Mouse (Mus musculus): Measurements from ENCODE around the gene Rgcc. TPM values are rescaled to one million over a fixed set of nuclear protein-coding genes. Genes with fewer than 3 reads are reported as not detected.

Gene Rgcc
- polyA plus RNA-seq, 1 experiment from 2014 or later = 75.8 TPM

DNA sequence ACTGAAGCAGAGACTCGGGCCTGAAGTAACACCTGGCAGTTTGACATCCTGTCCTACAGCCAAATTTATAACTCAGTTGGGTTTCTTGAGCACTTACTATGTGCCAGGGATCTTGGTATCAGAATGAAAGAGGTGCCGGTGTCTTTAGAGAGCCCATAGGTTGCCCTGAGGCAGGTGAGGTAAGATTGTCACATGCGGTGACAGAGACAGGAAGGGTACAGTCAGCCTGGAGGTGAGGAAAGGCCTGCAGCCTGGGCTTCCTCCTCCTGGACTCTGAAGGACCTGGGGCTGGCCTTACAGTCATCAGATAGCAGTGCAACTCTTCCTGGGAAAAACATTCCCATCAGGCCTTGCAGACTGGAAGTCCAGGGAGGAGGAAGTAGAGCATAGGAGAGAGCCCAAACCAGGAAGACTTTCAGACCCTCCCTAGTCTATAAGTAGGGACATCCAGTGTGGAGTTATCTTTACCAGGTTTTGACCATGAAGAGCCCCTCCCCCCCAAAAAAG lies 29.2 kb downstream of the Rgcc start:
- ATAC-seq (replicated peaks; ENCODE audit: low FRiP score) = no peak
- no peak overlapping the region for H3K4me2 ChIP-seq (ENCODE audit: low read depth, low read length, severe bottlenecking)
- WGBS = 95% methylated on average over 3 of the region's 3 CpGs

DNA sequence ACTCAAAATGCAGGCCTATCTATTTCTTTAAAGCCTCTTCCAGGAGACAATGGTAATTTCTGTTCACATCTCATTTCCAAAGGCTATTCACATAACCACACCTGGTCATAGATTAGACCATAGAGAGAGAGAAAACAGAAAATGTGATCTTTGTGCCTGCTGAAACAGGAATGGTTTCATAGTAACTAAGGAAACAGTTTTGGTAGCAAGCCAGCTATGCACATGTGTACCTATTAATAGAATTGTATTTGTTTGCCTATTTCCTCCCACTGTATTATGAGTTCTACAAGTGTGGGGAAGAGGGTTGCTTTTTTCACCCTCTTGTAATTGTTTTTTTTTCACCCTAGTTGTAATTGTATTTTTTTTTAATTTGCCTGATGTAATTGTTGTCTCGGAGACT lies 31.9 kb downstream of the Rgcc start:
- DNase-seq (ENCODE audit: low spot score) (no peak), ATAC-seq (replicated peaks; ENCODE audit: low FRiP score) (no peak)
- H3K9ac ChIP-seq (ENCODE audit: low read length) = no peak overlapping the region
- H3K27ac ChIP-seq (ENCODE audit: low read depth, low read length) = no peak overlapping the region
- H3K4me1 ChIP-seq (replicated peaks; ENCODE audit: control insufficient read depth, insufficient read depth, low read length) = no peaks in the 10 kb centered on the region; the same call in 1 of the 2 replicates
- no peaks in the 10 kb centered on the region for H3K9me3 ChIP-seq (ENCODE audit: control insufficient read depth, low read length)
- H3K36me3 ChIP-seq (ENCODE audit: control insufficient read depth, insufficient read depth, low read length) = no peaks in the 10 kb centered on the region
- no peak overlapping the region for H3K4me2 ChIP-seq (ENCODE audit: low read depth, low read length, severe bottlenecking)
- 84% methylated on average over 1 of the region's 1 CpGs for WGBS
- no peak overlapping the region for H3K4me3 ChIP-seq (ENCODE audit: low read depth, low read length)
- no peaks in the 10 kb centered on the region for H3K27me3 ChIP-seq (ENCODE audit: control insufficient read depth, insufficient read depth, low read length)

More for the DNA sequence above, 29.2 kb downstream of the Rgcc start:
- Histone ChIP-seq H3K4me1 (replicated peaks; ENCODE audit: control insufficient read depth, insufficient read depth, low read length) (peaks cover 2% of the 10 kb centered on the region; the same call in 1 of the 2 replicates), H3K4me3 (ENCODE audit: low read depth, low read length) (no peak overlapping the region), H3K27ac (ENCODE audit: low read depth, low read length) (no peak overlapping the region), H3K36me3 (ENCODE audit: control insufficient read depth, insufficient read depth, low read length) (no peaks in the 10 kb centered on the region), H3K9me3 (ENCODE audit: control insufficient read depth, low read length) (no peaks in the 10 kb centered on the region), H3K9ac (ENCODE audit: low read length) (no peak overlapping the region), H3K27me3 (ENCODE audit: control insufficient read depth, insufficient read depth, low read length) (no peaks in the 10 kb centered on the region)
- no peak for DNase-seq (ENCODE audit: low spot score)

DNA sequence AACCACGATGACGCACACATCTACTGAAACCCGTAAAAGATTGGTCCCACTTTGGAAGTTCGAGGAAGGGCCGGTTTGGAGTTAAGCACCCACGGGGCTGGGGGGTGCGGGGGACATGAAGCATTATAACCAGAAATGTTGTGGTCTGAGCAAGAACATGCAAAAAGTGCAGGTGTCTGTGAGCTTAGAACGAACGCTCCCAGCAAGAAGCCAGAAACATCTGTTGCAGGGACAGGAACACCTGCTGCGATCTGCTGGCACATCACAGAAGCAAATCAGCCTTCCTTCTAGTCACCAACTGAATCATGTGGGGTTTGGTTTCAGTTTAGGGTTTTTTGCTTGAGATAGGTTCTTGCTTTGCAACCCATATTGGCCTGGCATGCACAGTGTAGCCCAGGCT lies 33.6 kb downstream of the Rgcc start:
- no peak overlapping the region for H3K9ac ChIP-seq (ENCODE audit: low read length)
- ATAC-seq (replicated peaks; ENCODE audit: low FRiP score) (no peak), DNase-seq (ENCODE audit: low spot score) (no peak)
- no peak overlapping the region for H3K4me2 ChIP-seq (ENCODE audit: low read depth, low read length, severe bottlenecking)
- H3K36me3 ChIP-seq (ENCODE audit: control insufficient read depth, insufficient read depth, low read length) = no peaks in the 10 kb centered on the region
- no peaks in the 10 kb centered on the region for H3K27me3 ChIP-seq (ENCODE audit: control insufficient read depth, insufficient read depth, low read length)
- no peak overlapping the region for H3K27ac ChIP-seq (ENCODE audit: low read depth, low read length)
- 92% methylated on average over 10 of the region's 10 CpGs for WGBS
- H3K9me3 ChIP-seq (ENCODE audit: control insufficient read depth, low read length) = no peaks in the 10 kb centered on the region
- no peaks in the 10 kb centered on the region for H3K4me1 ChIP-seq (replicated peaks; ENCODE audit: control insufficient read depth, insufficient read depth, low read length)
- no peak overlapping the region for H3K4me3 ChIP-seq (ENCODE audit: low read depth, low read length)

DNA sequence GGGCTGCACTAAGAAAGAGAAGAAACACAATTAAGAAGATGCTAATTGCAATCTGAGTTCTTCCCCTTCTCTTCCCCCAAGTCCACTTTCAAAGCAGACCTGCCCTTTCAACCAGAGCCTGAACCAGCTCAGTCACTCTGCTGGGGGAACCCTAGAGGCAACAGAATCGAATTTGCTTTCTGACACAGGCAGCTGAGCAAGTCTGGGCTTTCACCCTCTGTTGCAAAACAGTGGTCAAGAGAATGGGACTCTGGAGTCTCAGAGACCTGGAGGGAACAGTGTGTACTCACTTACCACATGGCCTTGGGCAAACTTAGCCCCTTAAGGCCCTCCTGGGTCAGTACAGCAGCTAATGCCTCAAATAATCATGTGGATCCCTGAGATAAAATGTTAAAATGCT lies 34.1 kb downstream of the Rgcc start:
- no peak for DNase-seq (ENCODE audit: low spot score)
- 79% methylated on average over 1 of the region's 1 CpGs for WGBS
- ATAC-seq (replicated peaks; ENCODE audit: low FRiP score) = no peak
- Histone ChIP-seq H3K36me3 (ENCODE audit: control insufficient read depth, insufficient read depth, low read length) (no peaks in the 10 kb centered on the region), H3K9me3 (ENCODE audit: control insufficient read depth, low read length) (no peaks in the 10 kb centered on the region), H3K9ac (ENCODE audit: low read length) (no peak overlapping the region), H3K4me3 (ENCODE audit: low read depth, low read length) (no peak overlapping the region), H3K27me3 (ENCODE audit: control insufficient read depth, insufficient read depth, low read length) (no peaks in the 10 kb centered on the region), H3K4me1 (replicated peaks; ENCODE audit: control insufficient read depth, insufficient read depth, low read length) (no peaks in the 10 kb centered on the region), H3K4me2 (ENCODE audit: low read depth, low read length, severe bottlenecking) (no peak overlapping the region), H3K27ac (ENCODE audit: low read depth, low read length) (no peak overlapping the region)

DNA sequence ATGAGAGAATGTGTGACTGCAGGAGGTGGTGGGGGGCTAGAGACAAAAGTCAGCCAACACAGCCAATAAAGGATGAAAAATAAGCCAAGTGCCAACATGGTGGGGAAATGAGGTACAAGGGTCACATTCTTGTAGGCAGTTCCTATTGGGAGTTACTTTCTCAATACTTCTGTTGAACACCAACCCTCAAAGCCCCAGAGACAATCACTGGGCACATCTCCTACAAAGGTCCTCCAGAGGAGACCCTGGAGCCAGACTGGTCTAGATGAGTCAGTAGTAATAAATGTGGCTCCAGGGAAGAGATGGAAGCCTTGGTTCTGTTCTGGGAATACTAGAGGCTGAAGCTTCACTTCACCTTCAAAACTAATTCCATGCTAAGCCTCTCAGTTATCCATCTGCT lies 35.0 kb downstream of the Rgcc start:
- Histone ChIP-seq H3K4me2 (ENCODE audit: low read depth, low read length, severe bottlenecking) (no peak overlapping the region), H3K9me3 (ENCODE audit: control insufficient read depth, low read length) (no peaks in the 10 kb centered on the region), H3K4me1 (replicated peaks; ENCODE audit: control insufficient read depth, insufficient read depth, low read length) (no peaks in the 10 kb centered on the region), H3K9ac (ENCODE audit: low read length) (no peak overlapping the region), H3K36me3 (ENCODE audit: control insufficient read depth, insufficient read depth, low read length) (no peaks in the 10 kb centered on the region), H3K27me3 (ENCODE audit: control insufficient read depth, insufficient read depth, low read length) (no peaks in the 10 kb centered on the region), H3K4me3 (ENCODE audit: low read depth, low read length) (no peak overlapping the region), H3K27ac (ENCODE audit: low read depth, low read length) (no peak overlapping the region)
- DNase-seq (ENCODE audit: low spot score) (no peak), ATAC-seq (replicated peaks; ENCODE audit: low FRiP score) (no peak)

DNA sequence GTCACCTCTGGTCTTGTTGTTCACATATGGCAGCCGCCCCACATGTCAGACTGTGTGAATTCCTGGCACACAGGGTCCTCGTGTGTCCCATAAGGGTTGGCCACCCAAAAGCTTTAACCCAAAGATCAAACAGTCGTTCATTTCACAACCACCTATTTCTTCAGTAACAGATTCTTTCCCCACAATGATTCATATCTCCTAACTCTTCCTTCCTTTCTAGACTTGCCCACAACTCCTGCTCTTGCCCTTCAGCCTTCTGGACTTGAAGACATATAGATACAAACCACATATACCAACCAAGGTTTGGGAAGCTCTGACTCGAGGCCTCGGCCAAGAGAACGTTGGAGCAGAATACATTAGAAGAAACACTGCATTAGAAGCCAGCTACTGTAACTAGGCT lies 35.7 kb downstream of the Rgcc start:
- Histone ChIP-seq H3K27me3 (ENCODE audit: control insufficient read depth, insufficient read depth, low read length) (no peaks in the 10 kb centered on the region), H3K4me3 (ENCODE audit: low read depth, low read length) (no peak overlapping the region), H3K4me2 (ENCODE audit: low read depth, low read length, severe bottlenecking) (no peak overlapping the region), H3K9ac (ENCODE audit: low read length) (no peak overlapping the region), H3K4me1 (replicated peaks; ENCODE audit: control insufficient read depth, insufficient read depth, low read length) (no peaks in the 10 kb centered on the region), H3K9me3 (ENCODE audit: control insufficient read depth, low read length) (no peaks in the 10 kb centered on the region), H3K36me3 (ENCODE audit: control insufficient read depth, insufficient read depth, low read length) (no peaks in the 10 kb centered on the region), H3K27ac (ENCODE audit: low read depth, low read length) (no peak overlapping the region)
- no peak for DNase-seq (ENCODE audit: low spot score)
- WGBS = 89% methylated on average over 6 of the region's 6 CpGs
- no peak for ATAC-seq (replicated peaks; ENCODE audit: low FRiP score)

DNA sequence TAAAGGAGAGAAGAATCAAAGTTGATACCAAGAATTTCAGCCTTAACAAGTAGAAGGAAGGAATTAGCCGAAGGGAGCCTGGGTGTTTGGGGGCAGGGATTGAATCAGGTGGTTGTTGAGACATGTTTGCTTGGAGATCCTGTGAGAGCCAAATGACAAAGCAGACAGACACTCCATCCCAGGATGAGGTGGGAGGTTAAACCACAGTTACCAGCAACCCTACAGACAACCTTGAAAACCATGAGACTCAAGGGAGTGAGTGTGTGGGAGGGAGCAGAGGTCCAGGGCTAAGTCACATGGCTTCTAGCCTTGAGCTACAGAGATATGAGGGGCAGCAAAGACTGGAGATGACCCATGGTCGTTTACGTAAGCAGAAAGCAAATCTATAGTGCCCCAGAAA lies 38.1 kb downstream of the Rgcc start:
- no peak for DNase-seq (ENCODE audit: low spot score)
- Histone ChIP-seq H3K4me2 (ENCODE audit: low read depth, low read length, severe bottlenecking) (no peak overlapping the region), H3K9me3 (ENCODE audit: control insufficient read depth, low read length) (no peaks in the 10 kb centered on the region), H3K4me3 (ENCODE audit: low read depth, low read length) (no peak overlapping the region), H3K27me3 (ENCODE audit: control insufficient read depth, insufficient read depth, low read length) (no peaks in the 10 kb centered on the region), H3K9ac (ENCODE audit: low read length) (no peak overlapping the region), H3K27ac (ENCODE audit: low read depth, low read length) (no peak overlapping the region), H3K36me3 (ENCODE audit: control insufficient read depth, insufficient read depth, low read length) (no peaks in the 10 kb centered on the region), H3K4me1 (replicated peaks; ENCODE audit: control insufficient read depth, insufficient read depth, low read length) (no peaks in the 10 kb centered on the region)
- ATAC-seq (replicated peaks; ENCODE audit: low FRiP score) = no peak
- 89% methylated on average over 3 of the region's 3 CpGs for WGBS

DNA sequence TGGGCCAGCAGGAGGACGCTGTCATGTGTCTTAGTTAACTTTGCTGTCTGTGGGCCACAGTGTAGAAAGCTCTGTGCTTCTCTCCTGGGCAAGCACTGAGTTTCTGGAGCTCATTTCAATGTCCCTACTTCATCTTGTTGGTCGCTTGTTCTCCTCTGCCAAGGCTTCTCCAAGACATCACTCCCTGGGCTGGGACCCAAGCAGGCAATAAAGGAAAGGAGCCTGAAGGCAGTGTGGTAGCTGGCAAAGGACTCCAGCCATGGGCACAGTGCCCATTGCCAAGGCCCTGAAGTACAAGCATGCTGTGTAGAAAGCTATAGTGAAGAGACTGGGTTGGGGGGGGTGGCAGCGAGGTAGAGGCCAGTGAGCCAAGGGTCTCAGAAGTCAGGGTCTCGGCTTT lies 38.8 kb downstream of the Rgcc start:
- no peak for DNase-seq (ENCODE audit: low spot score)
- no peak for ATAC-seq (replicated peaks; ENCODE audit: low FRiP score)
- Histone ChIP-seq H3K9me3 (ENCODE audit: control insufficient read depth, low read length) (no peaks in the 10 kb centered on the region), H3K27ac (ENCODE audit: low read depth, low read length) (no peak overlapping the region), H3K4me3 (ENCODE audit: low read depth, low read length) (no peak overlapping the region), H3K9ac (ENCODE audit: low read length) (no peak overlapping the region), H3K4me2 (ENCODE audit: low read depth, low read length, severe bottlenecking) (no peak overlapping the region), H3K36me3 (ENCODE audit: control insufficient read depth, insufficient read depth, low read length) (no peaks in the 10 kb centered on the region), H3K4me1 (replicated peaks; ENCODE audit: control insufficient read depth, insufficient read depth, low read length) (no peaks in the 10 kb centered on the region), H3K27me3 (ENCODE audit: control insufficient read depth, insufficient read depth, low read length) (no peaks in the 10 kb centered on the region)
- 87% methylated on average over 4 of the region's 4 CpGs for WGBS

DNA sequence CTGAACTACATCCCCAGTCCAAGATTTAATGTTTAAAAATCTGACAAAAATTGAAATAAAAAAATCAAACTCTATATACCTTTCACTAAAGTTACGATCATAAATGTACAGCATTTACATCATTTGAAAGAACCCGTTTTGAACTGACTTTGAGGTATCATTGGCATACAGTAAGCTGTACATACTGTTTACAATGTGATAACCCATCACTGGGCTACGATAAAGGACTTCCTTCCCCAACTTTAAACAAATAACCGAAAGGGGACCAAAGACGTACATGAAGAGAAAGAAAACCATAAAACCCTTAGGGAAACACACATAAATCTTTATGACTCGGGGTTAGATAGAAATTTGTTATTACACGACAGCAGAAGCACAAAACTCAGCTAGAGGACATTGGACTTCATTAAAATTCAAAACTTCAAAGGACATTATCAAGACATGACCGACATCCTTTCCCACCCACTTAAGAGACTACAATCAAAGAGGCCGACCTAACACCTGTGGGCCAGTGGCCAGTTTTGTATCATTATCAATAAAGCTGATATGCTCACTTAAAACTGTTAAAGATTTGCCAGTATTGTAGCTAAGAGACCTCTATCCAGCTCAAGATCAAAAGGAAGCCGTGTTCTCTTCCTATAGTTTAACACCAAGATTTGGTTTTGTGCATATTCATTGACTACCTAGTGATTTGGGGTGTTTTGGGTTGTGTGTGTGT lies 42.2 kb downstream of the Rgcc start:
- ATAC-seq (replicated peaks; ENCODE audit: low FRiP score) (no peak), DNase-seq (ENCODE audit: low spot score) (no peak)
- no peak overlapping the region for H3K9ac ChIP-seq (ENCODE audit: low read length)
- no peak overlapping the region for H3K27ac ChIP-seq (ENCODE audit: low read depth, low read length)
- no peak overlapping the region for H3K4me3 ChIP-seq (ENCODE audit: low read depth, low read length)
- no peaks in the 10 kb centered on the region for H3K4me1 ChIP-seq (replicated peaks; ENCODE audit: control insufficient read depth, insufficient read depth, low read length)
- 87% methylated on average over 10 of the region's 10 CpGs for WGBS
- no peak overlapping the region for H3K4me2 ChIP-seq (ENCODE audit: low read depth, low read length, severe bottlenecking)
- no peaks in the 10 kb centered on the region for H3K36me3 ChIP-seq (ENCODE audit: control insufficient read depth, insufficient read depth, low read length)
- H3K27me3 ChIP-seq (ENCODE audit: control insufficient read depth, insufficient read depth, low read length) = no peaks in the 10 kb centered on the region
- H3K9me3 ChIP-seq (ENCODE audit: control insufficient read depth, low read length) = no peaks in the 10 kb centered on the region
